Mouse (Mus musculus) limb, embryonic 15.5 days (tissue): ENCODE measurements at regions not wholly inside any gene's neighbourhood (a gene's known extent, or its start where the extent isn't known, plus 50 kb on each side); places are given as distances from the start of the nearest gene placed in this dataset.

Experiments
- ATAC-seq: fragments of 200-750 bp; cut with Nextera tagmentation; 2 replicates; pipeline ENCODE4 v1.8.0; 2017; ENCODE audit warnings: low read depth, moderate TSS enrichment; ENCODE audit not compliant: insufficient number of reproducible peaks, low FRiP score, low TSS enrichment
- H3K27ac ChIP-seq: fragments of 300-500 bp; sonication (generic); 2 replicates; pipeline ENCODE4 v1.5.1; 2015; ENCODE audit warnings: moderate library complexity, mild to moderate bottlenecking, inconsistent platforms
- H3K27me3 ChIP-seq: fragments of 300-500 bp; sonication (generic); 2 replicates; pipeline ENCODE4 v1.6.1; 2015; ENCODE audit warnings: inconsistent platforms
- H3K36me3 ChIP-seq: fragments of 300-500 bp; sonication (generic); 2 replicates; pipeline ENCODE4 v1.6.1; 2015; ENCODE audit warnings: inconsistent platforms
- H3K4me1 ChIP-seq: fragments of 300-500 bp; sonication (generic); 2 replicates; pipeline ENCODE4 v1.6.1; 2015; ENCODE audit warnings: inconsistent platforms
- H3K4me2 ChIP-seq: fragments of 300-500 bp; sonication (generic); 2 replicates; pipeline ENCODE4 v1.6.1; 2015; ENCODE audit warnings: mild to moderate bottlenecking, inconsistent platforms
- H3K4me3 ChIP-seq: fragments of 300-500 bp; sonication (generic); 2 replicates; pipeline ENCODE4 v1.5.1; 2015; ENCODE audit warnings: mild to moderate bottlenecking, inconsistent platforms
- H3K9ac ChIP-seq: fragments of 300-500 bp; sonication (generic); 2 replicates; pipeline ENCODE4 v1.6.1; 2015; ENCODE audit warnings: inconsistent platforms
- H3K9me3 ChIP-seq: fragments of 300-500 bp; sonication (generic); 2 replicates; pipeline ENCODE4 v1.6.1; 2016; ENCODE audit warnings: inconsistent platforms
- WGBS: fragments of 180-500 bp; shearing (Covaris S2); methylation state at CpG from one replicate; pipeline ENCODE4 v1.1.7; 2015; 5-methylcytosine and 5-hydroxymethylcytosine counted together

GRCm38 (mm10) chr1:61187381-61188100 is 209.8 kb downstream of the Icos start:
- no peaks in the 10 kb centered on the region for H3K27me3 ChIP-seq
- H3K27ac ChIP-seq, result no peak overlapping the region
- no peaks in the 10 kb centered on the region for H3K36me3 ChIP-seq
- WGBS, result 72% methylated on average over 6 of the region's 6 CpGs
- ATAC-seq, result no peak
- H3K9me3 ChIP-seq, result no peaks in the 10 kb centered on the region
- no peak overlapping the region for H3K9ac ChIP-seq
- no peak overlapping the region for H3K4me2 ChIP-seq
- 0 out of 2 replicates have a peak, but pooled peaks cover 3% of the 10 kb centered on the region for H3K4me1 ChIP-seq
- no peak overlapping the region for H3K4me3 ChIP-seq

- WGBS, result 47% methylated on average over 3 of the region's 3 CpGs
- Histone ChIP-seq H3K4me1 (peaks cover 3% of the 10 kb centered on the region; the same call in 1 of the 2 replicates), H3K9me3 (no peaks in the 10 kb centered on the region), H3K4me3 (no peak overlapping the region), H3K36me3 (no peaks in the 10 kb centered on the region), H3K4me2 (no peak overlapping the region), H3K9ac (no peak overlapping the region), H3K27ac (no peak overlapping the region), H3K27me3 (no peaks in the 10 kb centered on the region)
- ATAC-seq, result no peak
Measured at GRCm38 (mm10) chr1:61190921-61191320, 213.2 kb downstream of the Icos start.

GRCm38 (mm10) chr1:61198549-61199062 is 220.9 kb downstream of the Icos start:
- peaks cover 6% of the 10 kb centered on the region for H3K4me1 ChIP-seq
- no peaks in the 10 kb centered on the region for H3K36me3 ChIP-seq
- H3K27ac ChIP-seq, result no peak overlapping the region
- no peak overlapping the region for H3K4me3 ChIP-seq
- 84% methylated on average over 3 of the region's 3 CpGs for WGBS
- H3K9me3 ChIP-seq, result no peaks in the 10 kb centered on the region
- H3K4me2 ChIP-seq, result no peak overlapping the region
- H3K9ac ChIP-seq, result no peak overlapping the region
- ATAC-seq, result no peak
- H3K27me3 ChIP-seq, result no peaks in the 10 kb centered on the region

GRCm38 (mm10) chr1:61201006-61201405 is 223.3 kb downstream of the Icos start:
- 77% methylated on average over 2 of the region's 2 CpGs for WGBS
- no peak overlapping the region for H3K27ac ChIP-seq
- H3K36me3 ChIP-seq, result no peaks in the 10 kb centered on the region
- no peak overlapping the region for H3K4me3 ChIP-seq
- H3K9me3 ChIP-seq, result no peaks in the 10 kb centered on the region
- H3K9ac ChIP-seq, result no peak overlapping the region
- no peaks in the 10 kb centered on the region for H3K27me3 ChIP-seq
- no peak overlapping the region for H3K4me2 ChIP-seq
- peaks cover 8% of the 10 kb centered on the region; the same call in 1 of the 2 replicates for H3K4me1 ChIP-seq
- ATAC-seq, result no peak

GRCm38 (mm10) chr1:61202079-61202478 is 224.4 kb downstream of the Icos start:
- Histone ChIP-seq H3K4me1 (peaks cover 8% of the 10 kb centered on the region; the same call in 1 of the 2 replicates), H3K27ac (no peak overlapping the region), H3K4me3 (no peak overlapping the region), H3K9ac (no peak overlapping the region), H3K36me3 (no peaks in the 10 kb centered on the region), H3K9me3 (no peaks in the 10 kb centered on the region), H3K4me2 (no peak overlapping the region), H3K27me3 (no peaks in the 10 kb centered on the region)
- WGBS, result 67% methylated on average over 3 of the region's 3 CpGs
- ATAC-seq, result no peak

- H3K27me3 ChIP-seq, result no peaks in the 10 kb centered on the region
- peak overlapping the region; percentile 13 for H3K4me2 ChIP-seq
- no peaks in the 10 kb centered on the region for H3K36me3 ChIP-seq
- no peak overlapping the region for H3K9ac ChIP-seq
- ATAC-seq, result 0 out of 2 replicates have a peak, but pooled peaks have one; percentile 48
- no peaks in the 10 kb centered on the region for H3K9me3 ChIP-seq
- H3K27ac ChIP-seq, result no peak overlapping the region
- 15% methylated on average over 15 of the region's 15 CpGs for WGBS
- no peak overlapping the region for H3K4me3 ChIP-seq
- peaks cover 8% of the 10 kb centered on the region; the same call in 1 of the 2 replicates for H3K4me1 ChIP-seq
Measured at GRCm38 (mm10) chr1:61203170-61203569, 225.4 kb downstream of the Icos start.

GRCm38 (mm10) chr1:61203612-61204011 is 225.9 kb downstream of the Icos start:
- Histone ChIP-seq H3K4me3 (no peak overlapping the region), H3K9me3 (no peaks in the 10 kb centered on the region), H3K9ac (no peak overlapping the region), H3K4me2 (peak overlapping the region; percentile 13), H3K36me3 (no peaks in the 10 kb centered on the region), H3K27me3 (no peaks in the 10 kb centered on the region), H3K27ac (no peak overlapping the region), H3K4me1 (peaks cover 8% of the 10 kb centered on the region; the same call in 1 of the 2 replicates)
- 17% methylated on average over 6 of the region's 6 CpGs for WGBS
- 0 out of 2 replicates have a peak, but pooled peaks have one; percentile 4 for ATAC-seq

DNA sequence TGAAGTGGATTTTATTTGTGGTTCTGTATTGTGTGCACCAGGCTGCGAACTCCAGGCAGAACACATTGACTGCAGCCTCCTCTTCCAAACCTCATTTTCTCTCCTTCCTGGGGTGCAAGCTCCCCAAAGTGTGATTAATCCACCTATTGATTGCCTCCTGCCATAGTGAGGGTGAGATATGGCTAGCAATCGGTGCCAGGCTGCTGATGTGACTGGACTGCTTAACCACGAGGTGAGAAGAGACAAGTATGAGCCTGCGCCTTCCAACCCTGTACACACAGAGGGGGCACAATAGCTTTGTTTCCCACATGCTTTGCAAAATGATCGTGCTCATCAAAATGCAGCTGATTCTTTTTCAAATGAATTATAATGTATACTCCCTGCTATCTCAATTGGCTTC is 227.4 kb downstream of the Icos start:
- 72% methylated on average over 5 of the region's 5 CpGs for whole genome bisulfite sequencing
- no peak for ATAC-seq
- Histone ChIP-seq H3K9ac (no peak overlapping the region), H3K27ac (no peak overlapping the region), H3K4me3 (no peak overlapping the region), H3K4me1 (peaks cover 8% of the 10 kb centered on the region; the same call in 1 of the 2 replicates), H3K9me3 (no peaks in the 10 kb centered on the region), H3K4me2 (no peak overlapping the region), H3K36me3 (no peaks in the 10 kb centered on the region), H3K27me3 (no peaks in the 10 kb centered on the region)

GRCm38 (mm10) chr1:61206861-61207380 is 229.2 kb downstream of the Icos start:
- no peak for ATAC-seq
- Histone ChIP-seq H3K9me3 (no peaks in the 10 kb centered on the region), H3K4me1 (peaks cover 8% of the 10 kb centered on the region; the same call in 1 of the 2 replicates), H3K27me3 (no peaks in the 10 kb centered on the region), H3K4me2 (no peak overlapping the region), H3K9ac (no peak overlapping the region), H3K4me3 (no peak overlapping the region), H3K36me3 (no peaks in the 10 kb centered on the region), H3K27ac (no peak overlapping the region)
- WGBS, result 82% methylated on average over 6 of the region's 6 CpGs

DNA sequence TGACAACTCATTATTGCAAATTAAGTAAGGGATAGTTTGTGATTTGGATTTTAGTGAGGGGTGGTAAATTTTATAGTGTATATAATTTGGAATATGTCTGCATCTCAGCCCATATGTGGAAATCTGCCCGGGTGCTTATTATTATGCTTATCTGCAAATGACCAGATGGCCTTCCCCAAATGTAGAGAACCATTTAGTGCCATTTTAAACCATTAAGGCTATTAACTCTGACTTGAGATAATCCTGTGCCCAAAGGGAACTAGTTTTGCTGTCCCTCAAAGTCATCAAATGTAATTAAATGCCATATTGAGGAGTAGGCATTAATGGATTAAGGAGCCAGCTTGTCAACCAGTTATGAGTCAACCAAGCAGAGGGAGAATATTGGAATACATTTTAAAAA is 230.7 kb downstream of the Icos start:
- H3K9ac ChIP-seq, result no peak overlapping the region
- H3K36me3 ChIP-seq, result no peaks in the 10 kb centered on the region
- no peak overlapping the region for H3K4me2 ChIP-seq
- WGBS, result 78% methylated on average over 1 of the region's 1 CpGs
- no peaks in the 10 kb centered on the region for H3K9me3 ChIP-seq
- peaks cover 4% of the 10 kb centered on the region; the same call in 1 of the 2 replicates for H3K4me1 ChIP-seq
- ATAC-seq, result no peak
- no peak overlapping the region for H3K27ac ChIP-seq
- no peak overlapping the region for H3K4me3 ChIP-seq
- H3K27me3 ChIP-seq, result no peaks in the 10 kb centered on the region

DNA sequence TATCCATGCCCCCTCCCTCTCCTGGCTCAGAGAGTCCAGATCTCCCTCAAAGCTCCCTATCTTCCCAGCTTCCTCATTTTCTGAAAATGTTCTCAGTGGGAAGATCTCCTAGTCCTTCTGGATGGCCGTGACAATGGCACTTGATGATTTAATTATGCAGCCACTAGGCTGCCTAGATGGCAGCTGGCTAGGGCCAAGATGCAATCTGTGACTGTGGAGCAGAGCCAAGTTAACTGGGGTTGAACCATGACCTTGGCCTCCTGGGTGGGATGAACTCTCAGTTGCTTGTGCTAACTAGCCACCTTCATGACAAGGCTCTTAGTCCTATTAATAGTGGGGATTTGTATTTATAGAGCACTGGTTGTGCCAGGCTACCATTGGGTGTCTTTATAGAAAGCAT is 243.4 kb downstream of the Icos start:
- no peak for ATAC-seq
- Histone ChIP-seq H3K27ac (no peak overlapping the region), H3K9me3 (no peaks in the 10 kb centered on the region), H3K4me1 (no peaks in the 10 kb centered on the region), H3K4me3 (no peak overlapping the region), H3K27me3 (no peaks in the 10 kb centered on the region), H3K36me3 (no peaks in the 10 kb centered on the region), H3K9ac (no peak overlapping the region), H3K4me2 (no peak overlapping the region)
- 58% methylated on average over 1 of the region's 1 CpGs for WGBS

DNA sequence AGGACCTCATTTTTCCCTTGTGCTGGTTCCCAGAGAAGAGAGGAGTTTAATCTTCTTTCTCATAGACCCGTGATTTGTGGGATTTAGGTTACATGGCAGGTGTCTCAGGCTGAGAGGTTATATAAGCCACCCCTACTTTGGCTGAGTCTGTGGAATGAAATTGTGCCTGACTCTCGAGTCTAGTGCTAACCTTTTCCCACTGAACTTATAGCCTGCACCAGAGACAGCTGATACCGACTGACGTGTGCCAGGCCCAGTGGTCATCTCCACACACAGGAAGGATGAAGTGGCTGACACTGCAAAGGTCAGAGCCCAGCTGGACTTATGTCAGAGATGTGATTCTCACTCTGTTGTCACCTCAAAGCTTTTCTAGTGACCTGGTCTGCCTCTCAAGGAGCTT is 251.2 kb downstream of the Icos start:
- H3K27me3 ChIP-seq, result no peaks in the 10 kb centered on the region
- H3K36me3 ChIP-seq, result no peaks in the 10 kb centered on the region
- peaks cover 6% of the 10 kb centered on the region for H3K4me1 ChIP-seq
- no peak overlapping the region for H3K9ac ChIP-seq
- 46% methylated on average over 4 of the region's 4 CpGs for WGBS
- H3K4me2 ChIP-seq, result no peak overlapping the region
- no peak for ATAC-seq
- H3K4me3 ChIP-seq, result no peak overlapping the region
- H3K9me3 ChIP-seq, result no peaks in the 10 kb centered on the region
- no peak overlapping the region for H3K27ac ChIP-seq
